Mouse (Mus musculus): ENCODE data around the gene Rftn1.

Rftn1 gene

GRCm38 (mm10) chr17:50201828-50202445 lies 11.5 kb upstream of the Rftn1 start:
- no peak for DNase-seq (ENCODE audit: low spot score)

- DNase-seq (ENCODE audit: low spot score): no peak
Measured at GRCm38 (mm10) chr17:50199075-50199850, 8.8 kb upstream of the Rftn1 start.

- DNase-seq (ENCODE audit: low spot score): no peak
Measured at GRCm38 (mm10) chr17:50197572-50197971, 7.1 kb upstream of the Rftn1 start.

GRCm38 (mm10) chr17:50196005-50196672 lies 5.7 kb upstream of the Rftn1 start:
- DNase-seq (ENCODE audit: low spot score): no peak

- DNase-seq (ENCODE audit: low spot score): no peak
Measured at GRCm38 (mm10) chr17:50195399-50195798, 4.9 kb upstream of the Rftn1 start.

GRCm38 (mm10) chr17:50194541-50194940 lies 4.1 kb upstream of the Rftn1 start:
- no peak for DNase-seq (ENCODE audit: low spot score)

- no peak for DNase-seq (ENCODE audit: low spot score)
Measured at GRCm38 (mm10) chr17:50193653-50194052, 3.2 kb upstream of the Rftn1 start.

GRCm38 (mm10) chr17:50192376-50192940 lies 2.0 kb upstream of the Rftn1 start:
- no peak for DNase-seq (ENCODE audit: low spot score)

- DNase-seq (ENCODE audit: low spot score): no peak
Measured at GRCm38 (mm10) chr17:50191318-50191957, 964 bp upstream of the Rftn1 start.

- DNase-seq (ENCODE audit: low spot score): no peak
Measured at GRCm38 (mm10) chr17:50189381-50190012, 977 bp downstream of the Rftn1 start.

GRCm38 (mm10) chr17:50188662-50189345 lies 1.7 kb downstream of the Rftn1 start:
- no peak for DNase-seq (ENCODE audit: low spot score)

- DNase-seq (ENCODE audit: low spot score): no peak
Measured at GRCm38 (mm10) chr17:50185616-50186015, 4.9 kb downstream of the Rftn1 start.

GRCm38 (mm10) chr17:50185083-50185482 lies 5.4 kb downstream of the Rftn1 start:
- no peak for DNase-seq (ENCODE audit: low spot score)

GRCm38 (mm10) chr17:50184217-50185038 lies 6.0 kb downstream of the Rftn1 start:
- DNase-seq (ENCODE audit: low spot score): no peak

- DNase-seq (ENCODE audit: low spot score): no peak
Measured at GRCm38 (mm10) chr17:50183300-50183699, 7.2 kb downstream of the Rftn1 start.

- no peak for DNase-seq (ENCODE audit: low spot score)
Measured at GRCm38 (mm10) chr17:50182542-50182951, 7.9 kb downstream of the Rftn1 start.

GRCm38 (mm10) chr17:50180899-50181570 lies 9.4 kb downstream of the Rftn1 start:
- DNase-seq (ENCODE audit: low spot score): no peak

- DNase-seq (ENCODE audit: low spot score): no peak
Measured at GRCm38 (mm10) chr17:50173776-50174175, 16.7 kb downstream of the Rftn1 start.

GRCm38 (mm10) chr17:50173368-50173767 lies 17.1 kb downstream of the Rftn1 start:
- no peak for DNase-seq (ENCODE audit: low spot score)

- DNase-seq (ENCODE audit: low spot score): no peak
Measured at GRCm38 (mm10) chr17:50172795-50173194, 17.7 kb downstream of the Rftn1 start.
